Mouse (Mus musculus): ENCODE measurements around the gene Acot1.
"Not testable (repeated sequence)": the region's sequence is repeated elsewhere in the genome, so short reads cannot be mapped to it uniquely, and the experiment has no call there.

Gene Acot1

GRCm38 (mm10) chr12:84009171-84009965 lies at the start of gene Acot1:
Gene Acot1, plus strand, starts transcription at chr12:84009490.
- in situ Hi-C loops (cut with MboI, MseI): not testable (repeated sequence)

GRCm38 (mm10) chr12:83965235-83965634 lies 44.1 kb upstream of the Acot1 start:
- in situ Hi-C loops (cut with MboI, MseI): no loop called here

GRCm38 (mm10) chr12:83972117-83972516 lies 37.2 kb upstream of the Acot1 start:
- in situ Hi-C loops (cut with MboI, MseI): no loop called here

GRCm38 (mm10) chr12:83978862-83979261 lies 30.4 kb upstream of the Acot1 start:
- in situ Hi-C loops (cut with MboI, MseI): no loop called here

- in situ Hi-C loops (cut with MboI, MseI): no loop called here
Observed at GRCm38 (mm10) chr12:83981615-83982014, 27.7 kb upstream of the Acot1 start.

GRCm38 (mm10) chr12:83984752-83985151 lies 24.5 kb upstream of the Acot1 start, which contains the start of gene Heatr4:
Gene Heatr4, minus strand, starts transcription at chr12:83984852.
- in situ Hi-C loops (cut with MboI, MseI): no loop called here

GRCm38 (mm10) chr12:83987242-83987582 lies 22.1 kb upstream of the Acot1 start:
- in situ Hi-C loops (cut with MboI, MseI): no loop called here

- in situ Hi-C loops (cut with MboI, MseI): no loop called here
Observed at GRCm38 (mm10) chr12:83987583-83988441, 21.5 kb upstream of the Acot1 start, which contains the start of gene Acot2. Gene Acot2, plus strand, starts transcription at chr12:83987861.

GRCm38 (mm10) chr12:83988483-83988882 lies 20.8 kb upstream of the Acot1 start:
- in situ Hi-C loops (cut with MboI, MseI): no loop called here

- in situ Hi-C loops (cut with MboI, MseI): no loop called here
Observed at GRCm38 (mm10) chr12:83989378-83989777, 19.9 kb upstream of the Acot1 start.

- in situ Hi-C loops (cut with MboI, MseI): no loop called here
Observed at GRCm38 (mm10) chr12:83997221-83997620, 12.1 kb upstream of the Acot1 start.

GRCm38 (mm10) chr12:83998341-83999107 lies 10.8 kb upstream of the Acot1 start:
- in situ Hi-C loops (cut with MboI, MseI): no loop called here

- in situ Hi-C loops (cut with MboI, MseI): not testable (repeated sequence)
Observed at GRCm38 (mm10) chr12:83999237-83999636, 10.1 kb upstream of the Acot1 start.

GRCm38 (mm10) chr12:84000418-84000817 lies 8.9 kb upstream of the Acot1 start:
- in situ Hi-C loops (cut with MboI, MseI): no loop called here

GRCm38 (mm10) chr12:84003866-84004265 lies 5.4 kb upstream of the Acot1 start:
- in situ Hi-C loops (cut with MboI, MseI): no loop called here

GRCm38 (mm10) chr12:84008251-84008650 lies 1.0 kb upstream of the Acot1 start:
- in situ Hi-C loops (cut with MboI, MseI): no loop called here

- in situ Hi-C loops (cut with MboI, MseI): no loop called here
Observed at GRCm38 (mm10) chr12:84008729-84009128, 561 bp upstream of the Acot1 start.

- in situ Hi-C loops (cut with MboI, MseI): no loop called here
Observed at GRCm38 (mm10) chr12:84010201-84010600, 911 bp downstream of the Acot1 start.

- in situ Hi-C loops (cut with MboI, MseI): no loop called here
Observed at GRCm38 (mm10) chr12:84011251-84012040, 2.2 kb downstream of the Acot1 start.

GRCm38 (mm10) chr12:84013130-84013529 lies 3.8 kb downstream of the Acot1 start:
- in situ Hi-C loops (cut with MboI, MseI): no loop called here

GRCm38 (mm10) chr12:84013701-84014100 lies 4.4 kb downstream of the Acot1 start:
- in situ Hi-C loops (cut with MboI, MseI): no loop called here
